Mouse (Mus musculus) embryonic facial prominence, embryonic 10.5 days (tissue): ENCODE measurements around the gene Pnmt. TPM values are rescaled to one million over a fixed set of nuclear protein-coding genes. Genes with fewer than 3 reads are reported as not detected.

Experiments
- DNase-seq: peaks from one replicate; pipeline ENCODE4 v3.0.0-alpha.2; 2017; ENCODE audit warnings: low spot score
- H3K27ac ChIP-seq: fragments of 300-500 bp; sonication (generic); replicated peaks from 2 replicates; pipeline ENCODE4 v1.5.1; 2016; ENCODE audit warnings: mild to moderate bottlenecking
- H3K27me3 ChIP-seq: fragments of 300-500 bp; sonication (generic); replicated peaks from 2 replicates; pipeline ENCODE4 v1.6.1; 2016; ENCODE audit warnings: low read depth, mild to moderate bottlenecking; ENCODE audit not compliant: poor library complexity, severe bottlenecking
- H3K36me3 ChIP-seq: fragments of 300-500 bp; sonication (generic); replicated peaks from 2 replicates; pipeline ENCODE4 v1.6.1; 2016; ENCODE audit warnings: mild to moderate bottlenecking, moderate library complexity
- H3K4me1 ChIP-seq: fragments of 300-500 bp; sonication (generic); 2 replicates; pipeline ENCODE4 v1.6.1; 2016
- H3K4me3 ChIP-seq: fragments of 300-500 bp; sonication (generic); 2 replicates; pipeline ENCODE4 v1.5.1; 2016; ENCODE audit warnings: mild to moderate bottlenecking, moderate library complexity
- H3K9me3 ChIP-seq: fragments of 300-500 bp; sonication (generic); 2 replicates; pipeline ENCODE4 v1.6.1; 2016; ENCODE audit warnings: mild to moderate bottlenecking
- WGBS: fragments of 180-500 bp; shearing (Covaris S2); methylation state at CpG from one replicate; pipeline ENCODE4 v1.1.7; 2016; 5-methylcytosine and 5-hydroxymethylcytosine counted together
- polyA plus RNA-seq: library from polyadenylated mRNA; unstranded; fragments of >200 nt; fragmentation: Nextera tagmentation; extraction: Ambion mirVana; gene quantifications from 2 replicates; pipeline ENCODE4 v1.2.1, GENCODE M21; 2016

The Pnmt gene
- polyA plus RNA-seq, 1 experiment from 2014 or later = 0.17 TPM

GRCm38 (mm10) chr11:98349308-98349707 is 36.9 kb upstream of the Pnmt start:
- Histone ChIP-seq H3K36me3 (no peaks in the 10 kb centered on the region), H3K4me3 (peak overlapping the region; percentile 62), H3K27me3 (peaks cover 100% of the 10 kb centered on the region), H3K4me1 (peaks cover 29% of the 10 kb centered on the region), H3K9me3 (no peaks in the 10 kb centered on the region), H3K27ac (no peak overlapping the region)
- WGBS = 2% methylated on average over 9 of the region's 9 CpGs
- peak; percentile 17 for DNase-seq

DNA sequence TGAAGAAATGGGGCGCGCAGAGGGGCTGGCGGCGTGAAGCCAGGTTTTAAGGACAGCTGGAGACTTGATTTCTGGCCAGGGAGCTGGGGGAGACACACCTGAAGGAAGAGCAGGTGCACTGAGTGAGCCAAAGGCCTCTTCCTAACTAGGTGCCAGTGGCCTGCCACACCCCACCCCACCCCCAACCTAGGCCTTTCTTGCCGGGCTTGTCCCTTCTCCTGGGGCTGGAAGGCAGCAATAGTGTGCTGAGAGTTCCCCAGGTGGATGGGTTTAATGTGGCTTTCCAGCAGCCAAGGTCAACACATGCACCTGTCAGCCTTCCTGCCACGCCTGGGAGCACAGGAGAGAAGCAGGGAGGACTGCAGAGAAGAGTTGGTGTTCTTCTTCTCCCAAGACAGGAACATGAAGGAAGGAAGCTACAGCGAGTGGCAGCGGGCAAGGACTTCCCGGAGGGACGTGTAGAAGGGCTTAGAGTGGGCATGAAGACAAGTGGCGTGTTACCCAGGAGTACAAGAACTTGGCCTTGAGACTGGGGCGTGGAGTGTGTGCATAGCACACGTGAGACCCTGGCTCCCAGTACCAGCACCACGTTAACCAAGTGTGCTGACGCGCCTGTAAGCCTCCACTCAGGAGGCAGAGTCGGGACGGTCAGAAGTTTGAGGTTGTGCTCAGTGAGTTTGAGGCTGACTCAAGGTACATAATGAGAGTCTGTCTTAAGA is 33.8 kb upstream of the Pnmt start:
- H3K36me3 ChIP-seq = no peaks in the 10 kb centered on the region
- H3K27ac ChIP-seq = no peak overlapping the region
- 79% methylated on average over 18 of the region's 18 CpGs for WGBS
- 0 out of 2 replicates have a peak overlapping the region, but pooled peaks have one; percentile 5 for H3K4me3 ChIP-seq
- no peaks in the 10 kb centered on the region for H3K9me3 ChIP-seq
- no peak for DNase-seq
- peaks cover 44% of the 10 kb centered on the region for H3K4me1 ChIP-seq
- peaks cover 96% of the 10 kb centered on the region for H3K27me3 ChIP-seq

DNA sequence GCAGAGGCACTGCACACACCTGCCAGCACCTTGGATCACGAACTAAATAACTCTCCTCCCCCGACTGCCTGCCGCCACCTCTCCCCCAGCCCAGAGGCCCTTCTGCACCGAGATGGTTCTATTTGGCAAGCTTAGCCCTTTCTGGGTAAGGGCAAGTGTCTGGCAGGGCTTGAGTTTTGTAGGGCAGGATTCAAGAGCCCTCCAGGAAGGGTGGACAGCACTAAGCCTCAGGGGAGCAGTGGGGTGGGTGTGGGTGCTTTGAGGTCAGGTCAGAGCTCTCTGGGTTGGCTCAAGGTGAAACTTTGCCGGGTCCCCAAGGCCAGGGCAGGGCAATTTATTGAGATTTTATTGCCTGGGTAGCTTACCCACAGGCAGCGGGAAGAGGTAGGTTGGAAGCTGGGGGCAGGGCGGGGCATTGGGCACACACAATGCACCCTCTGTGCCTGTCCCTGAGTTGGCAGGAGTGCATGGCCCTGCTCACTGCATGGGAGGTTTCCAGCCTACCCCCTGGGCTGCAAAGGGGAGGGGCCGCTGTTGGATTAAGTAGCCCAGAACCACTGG is 32.5 kb upstream of the Pnmt start:
- H3K9me3 ChIP-seq = no peaks in the 10 kb centered on the region
- peaks cover 85% of the 10 kb centered on the region for H3K27me3 ChIP-seq
- DNase-seq = no peak
- peaks cover 37% of the 10 kb centered on the region for H3K4me1 ChIP-seq
- no peak overlapping the region for H3K27ac ChIP-seq
- WGBS = 36% methylated on average over 8 of the region's 8 CpGs
- no peaks in the 10 kb centered on the region for H3K36me3 ChIP-seq
- no peak overlapping the region for H3K4me3 ChIP-seq

- WGBS = 52% methylated on average over 14 of the region's 14 CpGs
- no peaks in the 10 kb centered on the region for H3K9me3 ChIP-seq
- DNase-seq = no peak
- no peak overlapping the region for H3K27ac ChIP-seq
- no peak overlapping the region for H3K4me3 ChIP-seq
- peaks cover 78% of the 10 kb centered on the region for H3K27me3 ChIP-seq
- no peaks in the 10 kb centered on the region for H3K36me3 ChIP-seq
- H3K4me1 ChIP-seq = peaks cover 37% of the 10 kb centered on the region
Observed at GRCm38 (mm10) chr11:98354445-98354844, 31.8 kb upstream of the Pnmt start.

DNA sequence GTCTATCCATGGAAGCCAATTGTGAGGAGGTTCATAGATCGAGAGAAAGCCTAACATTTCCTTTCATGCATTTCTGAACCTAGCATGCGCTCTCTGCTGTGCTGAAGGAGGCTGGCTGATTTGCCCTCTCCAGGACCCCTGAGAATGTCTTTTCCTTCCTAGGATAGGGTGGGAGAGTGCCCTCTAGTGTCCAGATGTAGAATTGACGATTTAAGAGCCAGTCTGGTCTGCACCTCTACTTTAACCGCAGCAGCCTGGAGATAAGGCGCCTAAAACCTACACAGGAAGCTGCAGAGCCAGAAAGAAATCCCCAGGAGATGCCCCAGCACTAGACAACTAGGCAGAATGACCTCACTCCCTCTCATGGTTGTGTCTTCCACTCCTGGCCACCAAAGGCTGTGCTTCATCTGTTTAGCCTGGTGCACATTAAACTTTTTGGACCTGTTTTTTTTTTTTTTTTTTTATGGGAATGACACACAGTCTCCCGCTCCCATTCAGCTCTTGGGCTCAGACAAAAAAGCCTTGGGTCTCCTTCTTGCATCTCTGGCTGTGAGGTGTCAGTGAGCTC is 30.4 kb upstream of the Pnmt start:
- no peaks in the 10 kb centered on the region for H3K9me3 ChIP-seq
- H3K27ac ChIP-seq = no peak overlapping the region
- 0 out of 2 replicates have a peak overlapping the region, but pooled peaks have one; percentile 25 for H3K4me3 ChIP-seq
- no peaks in the 10 kb centered on the region for H3K36me3 ChIP-seq
- 11% methylated on average over 6 of the region's 6 CpGs for WGBS
- peaks cover 64% of the 10 kb centered on the region for H3K27me3 ChIP-seq
- peak; percentile 69 for DNase-seq
- H3K4me1 ChIP-seq = peaks cover 51% of the 10 kb centered on the region

GRCm38 (mm10) chr11:98356625-98357394 is 29.4 kb upstream of the Pnmt start:
- peak overlapping the region; percentile 84 for H3K4me3 ChIP-seq
- H3K9me3 ChIP-seq = no peaks in the 10 kb centered on the region
- 0 out of 2 replicates have a peak overlapping the region, but pooled peaks have one; percentile 3 for H3K27ac ChIP-seq
- H3K4me1 ChIP-seq = peaks cover 61% of the 10 kb centered on the region
- peaks cover 54% of the 10 kb centered on the region for H3K27me3 ChIP-seq
- DNase-seq = no peak
- H3K36me3 ChIP-seq = no peaks in the 10 kb centered on the region
- WGBS = 81% methylated on average over 7 of the region's 7 CpGs

DNA sequence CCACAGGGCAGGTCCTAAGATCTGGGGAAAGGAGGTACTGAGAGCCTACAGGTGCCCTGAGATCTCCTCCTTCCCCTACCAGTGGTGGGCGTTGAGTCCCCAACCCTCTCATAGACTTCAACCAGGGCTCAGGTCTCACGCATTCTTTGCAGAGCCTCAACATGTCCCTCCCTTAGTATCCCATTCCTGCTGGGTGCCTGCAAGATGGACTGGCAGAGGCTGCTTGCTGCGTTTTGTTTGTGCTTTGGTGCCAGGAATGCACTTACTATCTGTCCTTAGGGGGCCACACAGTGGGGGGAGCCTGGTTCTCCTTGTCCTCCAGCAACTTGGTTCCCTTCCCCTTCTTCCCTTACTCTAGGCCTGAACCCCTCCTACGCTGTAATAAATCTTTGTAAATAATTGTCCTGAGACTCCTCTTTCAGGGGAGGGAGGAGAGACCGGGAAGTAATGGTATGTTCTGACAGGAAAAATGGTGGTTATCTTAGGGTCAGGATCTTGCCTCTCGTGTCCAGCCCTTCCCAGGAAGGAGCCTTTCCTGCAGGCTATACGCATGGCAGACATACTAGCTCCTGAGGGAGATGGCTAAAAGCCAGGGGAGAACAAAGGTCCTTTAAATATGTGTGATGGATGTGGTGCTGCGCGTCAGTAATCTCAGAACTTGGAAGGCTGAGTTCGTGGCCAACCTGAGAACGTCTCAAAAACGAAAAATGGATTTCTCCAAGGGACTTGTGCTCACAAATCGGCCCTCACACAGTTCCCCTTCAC is 28.7 kb upstream of the Pnmt start:
- 11% methylated on average over 13 of the region's 13 CpGs for WGBS
- Histone ChIP-seq H3K4me3 (peak overlapping the region; percentile 84), H3K36me3 (no peaks in the 10 kb centered on the region), H3K4me1 (peaks cover 69% of the 10 kb centered on the region), H3K27me3 (peaks cover 46% of the 10 kb centered on the region), H3K9me3 (no peaks in the 10 kb centered on the region), H3K27ac (peak overlapping the region; percentile 91)
- no peak for DNase-seq

GRCm38 (mm10) chr11:98358161-98359083 is 27.8 kb upstream of the Pnmt start, which contains the start of gene Stard3:
TSS of gene Stard3 (plus strand) at chr11:98358368.
- H3K27me3 ChIP-seq = peaks cover 38% of the 10 kb centered on the region
- H3K27ac ChIP-seq = peak within 1 kb of the TSS; percentile 91
- H3K4me3 ChIP-seq = peak within 1 kb of the TSS; percentile 84
- DNase-seq = peak; percentile 95
- 1% methylated on average over 60 of the region's 60 CpGs for WGBS
- H3K36me3 ChIP-seq = no peaks in the 10 kb centered on the region
- H3K4me1 ChIP-seq = peaks cover 72% of the 10 kb centered on the region
- no peaks in the 10 kb centered on the region for H3K9me3 ChIP-seq

GRCm38 (mm10) chr11:98360866-98361521 is 25.3 kb upstream of the Pnmt start:
- 44% methylated on average over 9 of the region's 9 CpGs for WGBS
- peaks cover 16% of the 10 kb centered on the region for H3K27me3 ChIP-seq
- peak; percentile 24 for DNase-seq
- H3K4me3 ChIP-seq = peak overlapping the region; percentile 36
- H3K9me3 ChIP-seq = no peaks in the 10 kb centered on the region
- H3K4me1 ChIP-seq = peaks cover 54% of the 10 kb centered on the region
- peak overlapping the region; percentile 80 for H3K27ac ChIP-seq
- no peaks in the 10 kb centered on the region for H3K36me3 ChIP-seq

DNA sequence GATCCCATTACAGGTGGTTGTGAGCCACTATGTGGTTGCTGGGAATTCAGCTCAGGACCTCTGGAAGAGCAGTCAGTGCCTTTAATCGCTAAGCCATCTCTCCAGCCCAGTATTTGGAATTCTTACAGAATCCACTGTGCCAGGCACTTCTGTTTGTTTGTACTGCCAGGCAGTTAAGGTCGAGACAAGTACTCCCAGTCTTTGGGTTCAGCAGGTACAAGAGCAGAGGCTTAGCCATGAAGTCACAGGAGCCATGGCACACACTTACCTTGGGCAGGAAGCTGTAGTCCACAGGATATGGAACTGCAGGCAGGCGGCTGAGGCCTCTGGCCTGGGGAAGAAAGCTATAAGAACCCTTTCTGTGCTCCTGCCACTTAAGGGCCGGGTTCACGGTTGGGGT is 22.4 kb upstream of the Pnmt start:
- whole genome bisulfite sequencing = 81% methylated on average over 5 of the region's 5 CpGs
- H3K27ac ChIP-seq = no peak overlapping the region
- DNase-seq = no peak
- no peak overlapping the region for H3K4me3 ChIP-seq
- H3K9me3 ChIP-seq = no peaks in the 10 kb centered on the region
- no peaks in the 10 kb centered on the region for H3K27me3 ChIP-seq
- H3K4me1 ChIP-seq = peaks cover 41% of the 10 kb centered on the region
- H3K36me3 ChIP-seq = no peaks in the 10 kb centered on the region; the same call in 1 of the 2 replicates

DNA sequence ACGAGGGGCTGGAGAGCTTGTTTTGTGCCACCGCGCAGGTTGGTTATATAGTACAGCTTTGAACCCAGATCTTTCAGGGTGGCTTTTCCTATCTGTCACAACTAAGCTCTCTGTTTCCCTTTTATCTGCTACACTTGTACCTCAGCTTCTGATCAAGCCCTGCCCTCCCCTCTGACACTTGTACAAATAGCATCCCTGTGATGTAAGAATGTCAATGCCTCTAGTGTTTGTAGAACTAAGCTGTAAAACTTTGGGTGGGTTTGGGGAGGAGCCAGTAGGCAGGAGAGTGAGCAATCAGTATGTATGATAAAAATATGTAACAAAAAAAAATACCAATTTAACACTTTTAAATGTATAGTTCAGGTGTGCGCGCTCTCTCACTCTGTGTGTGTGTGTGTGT is 21.8 kb upstream of the Pnmt start:
- peaks cover 35% of the 10 kb centered on the region for H3K4me1 ChIP-seq
- H3K27ac ChIP-seq = no peak overlapping the region
- H3K9me3 ChIP-seq = no peaks in the 10 kb centered on the region
- H3K36me3 ChIP-seq = no peaks in the 10 kb centered on the region; the same call in 1 of the 2 replicates
- DNase-seq = no peak
- H3K27me3 ChIP-seq = no peaks in the 10 kb centered on the region
- H3K4me3 ChIP-seq = no peak overlapping the region
- WGBS = 91% methylated on average over 5 of the region's 5 CpGs
